Mouse (Mus musculus) large intestine, adult 2 months (tissue): Measurements from ENCODE around the gene Tmem127. TPM values are rescaled to one million over a fixed set of nuclear protein-coding genes. Genes with fewer than 3 reads are reported as not detected.
"Not testable (repeated sequence)": the region's sequence is repeated elsewhere in the genome, so short reads cannot be mapped to it uniquely, and the experiment has no call there.

Source experiments
- DNase-seq: peaks from one replicate; pipeline ENCODE4 v3.0.0-alpha.2; 2012; ENCODE audit warnings: low read depth, low spot score
- WGBS: fragments of 180-500 bp; shearing (Covaris S2); methylation state at CpG from one replicate; pipeline ENCODE4 v1.1.7; 2018; 5-methylcytosine and 5-hydroxymethylcytosine counted together
- polyA plus RNA-seq: library from polyadenylated mRNA; depleted of rRNA; stranded (reverse); fragments of >200 nt; gene quantifications from 2 replicates; pipeline ENCODE4 v1.2.3, GENCODE M21; 2012

The Tmem127 gene
- polyA plus RNA-seq, 1 experiment = 67.4 TPM

DNA sequence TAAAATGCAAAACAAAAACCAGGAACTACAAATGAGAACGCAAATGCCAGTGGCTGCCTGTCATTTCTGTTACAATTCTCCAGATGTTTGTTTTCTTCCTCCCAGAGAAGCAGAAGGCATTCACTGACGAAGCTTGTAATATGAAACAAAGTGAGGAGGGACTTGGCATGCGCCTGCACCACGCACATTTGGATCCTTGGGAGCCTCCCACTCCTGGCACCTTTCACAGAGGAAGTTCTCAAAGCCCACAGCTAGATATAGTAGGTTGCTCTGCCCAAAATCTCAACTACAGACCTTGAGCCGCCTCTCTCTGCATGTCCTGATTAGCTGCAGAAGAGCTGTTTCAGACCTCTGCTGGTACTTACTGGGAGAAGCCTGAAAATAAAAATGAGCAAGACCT lies 11.6 kb downstream of the Tmem127 start:
- DNase-seq = no peak
- WGBS = 81% methylated on average over 5 of the region's 5 CpGs

DNA sequence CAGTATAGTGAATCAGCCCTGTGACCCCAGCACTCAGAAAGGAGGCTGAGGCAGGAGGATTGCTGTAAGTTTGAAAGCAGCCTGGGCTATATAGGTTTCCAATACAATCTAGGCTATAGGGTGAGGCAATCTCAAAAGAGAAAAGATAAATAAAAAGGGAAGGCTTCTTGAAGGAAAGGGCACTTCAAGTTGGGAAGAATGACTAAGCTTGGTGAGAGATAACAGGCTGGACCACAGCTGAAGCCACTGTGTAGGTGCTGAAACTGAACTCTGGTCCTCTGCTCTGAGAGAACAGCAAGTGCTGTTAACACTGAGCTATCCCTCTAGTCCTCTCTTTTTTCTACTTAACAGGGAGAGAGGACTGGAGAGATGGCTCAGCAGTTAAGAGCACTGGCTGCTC lies 14.8 kb downstream of the Tmem127 start:
- DNase-seq = no peak

DNA sequence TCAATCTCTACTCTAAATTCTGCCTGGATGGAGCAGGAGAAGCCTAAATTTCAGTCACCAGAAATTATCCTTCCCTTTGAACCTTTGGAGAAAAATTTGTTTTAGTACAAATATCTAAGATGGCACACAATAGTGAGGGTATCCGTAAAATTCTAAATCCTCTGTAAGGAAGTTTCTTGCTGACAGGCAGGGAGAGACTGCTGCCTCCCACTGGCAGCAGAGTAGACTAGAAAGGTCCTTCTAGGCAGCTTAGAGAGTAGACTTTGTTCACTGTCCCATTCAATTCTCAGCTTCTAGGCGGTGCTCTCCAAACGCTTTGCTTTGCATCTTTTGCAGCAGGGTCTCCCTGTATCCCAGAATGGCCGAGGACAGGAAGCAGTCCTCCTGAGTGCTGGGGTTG lies 20.1 kb downstream of the Tmem127 start:
- DNase-seq = no peak
- 43% methylated on average over 4 of the region's 4 CpGs for WGBS

DNA sequence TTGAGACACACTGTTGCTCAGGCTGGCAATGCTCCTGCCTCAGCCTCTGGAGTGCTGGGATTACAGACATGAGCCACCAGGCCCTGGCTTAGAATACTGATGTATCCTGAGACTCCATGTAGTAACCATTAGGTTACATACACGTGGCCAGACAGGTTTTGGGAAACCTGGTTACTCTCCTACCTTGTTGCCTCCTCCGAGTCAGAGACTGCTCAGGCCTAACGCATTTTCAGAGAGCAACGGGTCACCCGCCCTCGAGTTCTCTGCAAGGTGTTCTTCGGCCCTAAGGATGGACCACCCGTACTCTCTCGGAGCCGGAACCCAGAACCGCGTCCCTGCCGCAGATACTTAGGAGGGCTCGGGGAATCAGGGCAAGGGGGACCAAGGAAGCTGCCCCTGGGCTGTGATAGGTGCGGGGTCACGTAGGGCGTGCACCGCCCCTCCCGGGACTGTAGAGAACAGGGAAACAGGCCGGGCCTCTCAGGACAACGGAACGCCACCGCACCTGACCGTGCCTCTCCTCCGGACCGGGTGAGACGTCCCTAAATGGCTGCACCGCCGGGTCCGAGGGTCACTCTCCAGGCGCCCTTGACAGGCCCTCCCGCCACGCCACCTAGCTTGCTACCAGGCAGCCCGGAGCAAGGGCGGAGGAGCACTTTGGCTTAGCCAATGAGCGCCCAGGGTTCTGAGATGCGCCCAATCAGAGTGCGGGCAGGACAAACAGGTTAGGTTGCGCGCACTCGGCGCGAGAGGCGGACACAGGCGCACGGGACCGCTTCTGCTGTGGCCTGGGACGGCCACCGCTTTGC lies 22.0 kb downstream of the Tmem127 start, which contains the start of gene Stard7:
TSS of gene Stard7 (plus strand) at position 728 of the 809 bp plus-strand sequence.
- DNase-seq = peak; percentile 93
- 2% methylated on average over 47 of the region's 49 CpGs for WGBS

DNA sequence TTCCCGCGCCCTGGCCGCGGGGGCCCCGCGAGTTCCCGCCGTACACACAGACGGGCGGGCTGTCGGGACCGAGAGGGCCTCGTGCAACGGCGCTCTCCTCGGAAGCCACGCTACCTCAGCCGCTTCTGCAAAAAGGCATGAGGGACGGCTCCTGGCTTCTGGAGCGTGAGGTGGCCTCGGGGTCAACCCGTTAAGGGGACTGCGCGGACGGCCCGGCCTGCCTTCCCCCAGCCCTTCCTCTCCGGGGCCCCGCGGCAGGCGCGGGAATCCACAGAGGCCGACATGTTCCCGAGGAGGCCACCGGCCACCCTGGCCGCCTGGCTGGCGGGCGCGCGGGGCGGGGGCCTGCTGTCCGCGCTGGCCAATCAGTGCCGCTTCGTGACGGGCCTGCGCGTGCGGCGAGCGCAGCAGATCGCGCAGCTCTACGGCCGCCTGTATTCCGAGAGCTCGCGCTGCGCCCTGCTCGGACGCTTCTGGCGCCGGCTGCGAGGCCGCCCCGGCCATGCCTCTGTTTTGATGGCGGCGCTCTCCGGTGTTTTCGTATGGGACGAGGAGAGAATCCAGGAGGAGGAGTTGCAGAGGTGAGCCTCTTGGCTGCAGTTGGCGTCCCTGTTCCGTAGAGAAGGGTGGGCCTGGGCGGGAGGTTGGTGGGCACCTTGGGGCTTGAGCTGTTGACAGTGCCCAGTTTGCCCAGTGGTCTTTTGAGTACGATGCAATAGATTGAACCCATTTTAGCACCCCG lies 22.8 kb downstream of the Tmem127 start:
- DNase-seq = peak; percentile 45
- WGBS = under 1% methylated on average over 71 of the region's 75 CpGs

DNA sequence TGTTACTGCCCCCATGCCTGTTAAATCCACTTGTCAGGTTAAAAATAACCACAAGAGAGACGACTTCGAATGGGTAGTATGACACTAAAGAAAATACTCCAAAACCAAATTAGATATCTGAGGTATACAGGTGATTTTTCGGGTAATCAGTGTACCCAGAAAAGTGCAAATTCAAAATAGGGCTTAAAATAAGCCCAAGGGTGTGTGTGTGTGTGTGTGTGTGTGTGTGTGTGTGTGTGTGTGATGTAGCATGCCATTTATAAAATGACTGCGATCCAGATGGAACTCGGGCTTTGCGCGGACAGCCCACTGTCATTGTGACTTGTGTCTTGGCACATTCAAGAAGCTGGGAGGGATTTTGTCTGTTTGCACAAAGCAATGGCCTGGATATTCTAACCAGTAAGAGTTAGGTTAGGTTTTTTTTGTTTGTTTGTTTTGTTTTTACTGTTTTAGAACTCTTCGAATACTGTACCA lies 23.4 kb downstream of the Tmem127 start:
- 1% methylated on average over 8 of the region's 8 CpGs for WGBS
- DNase-seq = no peak

DNA sequence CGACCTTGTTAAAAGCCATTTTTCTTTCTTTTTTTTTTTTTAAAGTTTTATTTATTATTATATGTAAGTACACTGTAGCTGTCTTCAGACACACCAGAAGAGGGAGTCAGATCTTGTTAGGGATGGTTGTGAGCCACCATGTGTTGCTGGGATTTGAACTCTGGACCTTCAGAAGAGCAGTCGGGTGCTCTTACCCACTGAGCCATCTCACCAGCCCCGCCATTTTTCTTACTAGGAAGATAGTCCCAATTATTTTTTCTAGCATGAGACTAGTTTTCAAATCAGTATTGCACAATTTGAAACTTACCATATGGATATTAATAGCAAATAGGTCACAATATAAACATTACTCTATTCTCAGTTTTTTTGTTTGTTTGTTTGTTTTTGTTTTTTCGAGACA lies 24.3 kb downstream of the Tmem127 start:
- DNase-seq = not testable (repeated sequence)
- WGBS = 80% methylated on average over 4 of the region's 4 CpGs

DNA sequence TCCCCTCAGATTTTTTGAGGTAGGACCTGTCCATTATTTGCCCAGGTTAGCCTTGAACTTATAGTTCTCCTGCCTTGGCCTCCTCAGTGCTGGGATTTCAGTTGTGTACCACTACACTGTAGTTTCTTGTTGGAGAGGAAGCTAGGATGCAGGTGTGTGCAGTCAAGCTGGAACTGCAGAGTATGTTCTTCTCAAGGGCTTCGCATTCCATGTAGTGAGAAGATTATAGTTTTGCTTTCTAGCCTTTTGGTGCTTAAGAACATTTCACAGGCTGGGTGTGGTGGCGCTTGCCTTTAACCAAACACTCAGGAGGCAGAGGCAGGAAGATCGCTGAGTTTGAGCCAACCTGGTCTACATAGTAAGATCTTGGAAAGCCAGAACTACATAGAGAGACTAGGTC lies 25.1 kb downstream of the Tmem127 start:
- no peak for DNase-seq
- 93% methylated on average over 3 of the region's 3 CpGs for WGBS

DNA sequence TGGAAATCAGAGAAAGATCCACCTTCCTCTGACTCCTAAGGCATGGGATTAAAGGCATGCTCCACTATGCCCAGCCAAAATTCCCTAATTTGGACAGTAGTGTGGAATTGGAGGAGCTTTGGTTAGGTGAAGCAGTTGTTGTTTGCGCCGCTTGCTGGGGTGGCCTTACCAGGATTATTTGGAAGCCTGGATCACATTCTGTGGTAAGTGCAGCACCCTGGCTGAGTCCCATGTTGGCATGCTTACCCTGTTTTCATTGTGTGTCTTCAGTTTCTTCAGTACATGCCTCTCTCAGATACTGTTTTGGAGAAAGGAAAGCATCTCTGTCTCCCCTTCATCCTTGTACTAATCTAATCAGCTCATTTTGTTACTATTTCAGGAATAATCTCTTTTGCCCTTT lies 26.9 kb downstream of the Tmem127 start:
- no peak for DNase-seq
- 75% methylated on average over 2 of the region's 2 CpGs for WGBS

DNA sequence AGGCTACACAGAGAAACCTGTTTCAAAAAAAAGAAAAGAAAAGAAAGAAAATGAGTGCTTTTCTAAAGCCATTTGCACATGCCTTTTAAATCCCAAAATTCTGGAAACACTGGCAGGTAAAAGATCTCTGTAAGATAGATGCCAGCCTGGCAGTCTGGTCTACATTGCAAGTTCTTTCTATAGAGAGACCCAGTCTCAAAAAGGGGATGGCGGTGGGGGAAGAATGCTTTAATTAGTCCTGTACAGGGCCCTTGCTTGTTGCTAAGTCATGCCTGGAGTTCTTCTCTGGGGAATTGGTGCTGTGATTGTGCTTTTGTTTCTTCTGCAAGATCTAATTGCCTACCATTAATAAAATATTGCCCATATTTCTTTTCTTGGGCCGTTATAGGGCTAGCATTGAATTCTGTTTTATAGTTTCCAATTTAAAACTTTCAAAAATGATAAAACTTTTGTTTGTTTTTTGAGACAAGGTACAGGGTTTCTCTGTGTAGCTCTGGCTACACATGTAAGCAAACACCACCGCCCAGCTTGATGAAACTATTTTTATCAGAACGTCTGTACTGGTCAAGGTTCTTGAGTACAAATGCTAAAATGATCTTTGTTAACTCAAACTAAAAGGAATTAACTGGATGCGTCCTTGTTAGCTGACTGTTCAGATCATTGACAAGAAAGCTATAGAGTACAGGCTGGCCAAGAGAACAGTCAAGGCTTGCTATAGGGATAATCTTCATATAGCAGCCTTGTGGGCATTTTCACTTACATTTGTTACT lies 28.0 kb downstream of the Tmem127 start:
- WGBS = 55% methylated on average over 5 of the region's 5 CpGs
- DNase-seq = no peak

DNA sequence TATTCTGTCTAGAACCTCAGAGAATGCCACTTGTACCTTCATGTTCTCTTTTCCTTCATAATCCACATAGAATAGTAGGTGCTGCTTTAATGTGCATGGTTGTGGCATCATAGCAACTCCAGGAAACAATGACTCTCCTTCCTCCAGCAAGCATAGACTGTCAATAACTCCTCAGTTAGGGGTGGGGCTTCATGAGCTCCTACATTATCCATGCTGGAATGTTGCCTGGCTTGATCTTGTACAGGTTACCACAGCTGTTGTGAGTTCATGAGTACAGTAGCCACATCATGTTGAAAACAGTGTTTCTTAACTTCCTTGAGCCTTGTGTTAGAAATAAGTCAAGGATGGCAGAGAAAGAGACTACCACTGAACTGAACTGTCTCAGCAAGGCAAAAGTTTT lies 30.5 kb downstream of the Tmem127 start:
- DNase-seq = peak; percentile 18

DNA sequence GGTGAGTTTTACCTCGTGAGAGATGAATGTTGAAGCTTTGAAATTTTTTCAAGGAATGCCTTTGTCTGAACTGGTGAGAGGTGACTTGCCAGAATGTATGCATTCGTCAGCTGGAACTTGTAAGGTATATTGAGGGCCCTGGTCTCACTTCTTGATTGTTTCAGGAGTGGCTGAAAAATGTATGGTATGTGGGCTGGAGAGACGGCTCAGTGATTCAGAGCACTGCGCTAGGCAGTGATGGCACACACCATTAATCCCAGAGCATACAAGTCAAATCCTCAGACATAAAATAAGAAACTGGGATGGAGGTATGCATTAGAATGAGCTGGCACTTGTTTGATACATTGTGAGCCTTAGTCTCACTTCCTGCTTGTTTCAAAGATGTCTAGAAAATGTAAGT lies 44.5 kb downstream of the Tmem127 start:
- WGBS = 82% methylated on average over 4 of the region's 4 CpGs
- no peak for DNase-seq

DNA sequence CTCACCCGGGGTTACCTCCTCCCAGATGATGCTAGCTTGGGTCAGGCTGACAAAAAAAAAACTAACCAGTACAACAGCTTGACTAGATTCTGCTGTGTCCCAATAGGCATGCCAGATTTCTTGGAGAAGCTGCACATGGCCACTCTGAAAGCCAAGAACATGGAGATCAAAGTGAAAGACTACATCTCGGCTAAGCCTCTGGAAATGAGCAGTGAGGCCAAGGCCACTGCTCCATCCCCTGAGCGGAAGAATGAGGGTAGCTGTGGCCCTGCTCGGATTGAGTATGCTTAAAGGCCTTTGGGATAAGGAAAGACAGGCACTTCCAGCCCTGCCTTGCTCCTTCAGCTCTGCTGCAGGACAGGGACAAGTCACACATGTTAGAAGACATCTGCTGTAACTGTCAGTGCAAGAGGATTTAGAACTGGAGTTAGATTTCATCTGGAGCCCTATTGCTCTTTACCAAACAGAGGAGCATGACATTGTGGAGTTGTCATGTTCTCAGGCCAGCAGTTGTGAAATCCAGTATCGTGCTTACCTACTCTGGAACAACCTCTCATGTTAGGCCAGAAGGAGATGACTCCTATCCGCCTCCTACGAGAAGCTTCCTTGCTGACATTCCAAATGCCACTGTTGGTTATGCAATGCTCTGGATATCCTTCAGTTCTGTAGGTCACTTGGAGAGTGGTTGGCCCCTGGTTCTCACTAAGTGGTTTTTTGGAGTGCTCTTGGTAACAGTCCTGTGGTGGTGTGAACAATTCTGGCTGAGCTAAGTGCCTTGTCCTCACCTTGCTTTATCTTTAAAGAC lies 49.5 kb downstream of the Tmem127 start:
- no peak for DNase-seq
- 85% methylated on average over 7 of the region's 7 CpGs for WGBS

DNA sequence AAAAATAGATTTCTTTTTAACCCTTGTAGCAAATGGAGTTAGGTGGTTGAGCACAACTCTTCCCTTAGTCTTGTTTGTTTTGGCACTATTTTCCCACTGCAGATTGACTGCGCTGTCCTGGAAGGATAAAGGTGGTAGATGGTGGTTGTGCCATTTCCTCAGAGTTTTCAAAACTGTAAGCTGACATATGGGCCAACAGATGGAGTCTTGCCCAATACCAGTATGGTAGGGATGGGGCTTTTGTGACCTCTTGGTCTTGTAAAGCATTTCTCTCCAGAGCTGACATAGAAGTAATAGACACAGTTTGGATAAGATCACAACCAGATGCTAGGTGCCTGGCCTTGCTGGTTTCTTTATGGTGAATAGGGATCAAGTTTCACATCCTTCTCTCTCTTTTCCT lies 50.3 kb downstream of the Tmem127 start:
- 100% methylated on average over 1 of the region's 1 CpGs for WGBS
- DNase-seq = no peak

DNA sequence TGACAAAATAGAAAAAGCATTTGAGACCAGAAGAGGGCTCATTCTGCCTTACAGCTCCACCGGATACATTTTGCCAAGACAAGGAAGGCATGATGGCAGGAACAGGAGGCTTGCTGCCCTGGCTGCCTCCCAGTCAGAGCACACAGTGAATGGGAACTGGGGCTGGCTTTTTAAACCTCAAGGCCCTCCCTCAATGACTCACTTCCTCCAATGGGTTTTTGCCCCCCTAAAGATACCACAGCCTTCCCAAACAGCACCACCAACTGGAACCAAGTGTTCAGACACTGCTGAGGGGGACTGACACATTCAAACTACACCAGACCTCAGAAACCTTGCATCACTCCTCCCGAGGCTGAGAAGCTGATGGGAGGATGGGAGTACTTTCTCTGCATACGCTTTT lies 53.0 kb downstream of the Tmem127 start:
- WGBS = 73% methylated on average over 3 of the region's 3 CpGs
- DNase-seq = no peak

DNA sequence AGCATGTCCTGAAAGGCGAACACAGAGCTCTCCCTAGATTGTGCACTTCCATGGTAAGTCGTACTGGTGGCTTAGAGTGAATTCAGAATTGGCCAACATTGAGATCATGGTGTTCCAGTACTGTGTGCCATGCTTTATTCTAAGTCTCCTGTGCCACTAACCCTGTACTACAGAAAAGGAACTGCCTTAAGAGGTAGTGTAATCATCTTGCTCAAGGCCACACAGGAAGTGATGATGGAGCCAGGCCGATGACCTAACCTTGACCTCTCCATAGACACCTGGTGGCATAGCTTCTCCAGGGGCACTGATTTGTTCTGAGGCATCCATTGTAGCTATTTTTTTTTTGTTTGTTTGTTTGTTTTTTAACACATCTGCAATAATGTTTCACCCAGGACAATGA lies 54.2 kb downstream of the Tmem127 start:
- no peak for DNase-seq
- 88% methylated on average over 3 of the region's 3 CpGs for WGBS

DNA sequence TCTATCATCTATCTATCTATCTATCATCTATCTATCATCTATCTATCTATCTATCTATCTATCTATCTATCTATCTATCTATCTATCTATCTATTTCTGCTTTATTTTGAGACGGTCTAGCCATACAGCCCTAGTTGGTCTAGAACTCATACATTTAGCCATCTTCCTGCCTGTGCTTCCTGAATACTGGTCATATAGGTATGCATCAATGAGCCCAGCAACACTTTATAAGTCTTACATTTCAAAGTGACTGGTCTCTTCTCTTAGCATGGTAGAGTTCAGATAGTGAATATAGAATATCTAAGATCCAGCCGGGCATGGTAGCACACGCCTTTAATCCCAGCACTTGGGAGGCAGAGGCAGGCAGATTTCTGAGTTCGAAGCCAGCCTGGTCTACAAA lies 56.5 kb downstream of the Tmem127 start:
- DNase-seq = not testable (repeated sequence)
- 95% methylated on average over 4 of the region's 4 CpGs for WGBS

DNA sequence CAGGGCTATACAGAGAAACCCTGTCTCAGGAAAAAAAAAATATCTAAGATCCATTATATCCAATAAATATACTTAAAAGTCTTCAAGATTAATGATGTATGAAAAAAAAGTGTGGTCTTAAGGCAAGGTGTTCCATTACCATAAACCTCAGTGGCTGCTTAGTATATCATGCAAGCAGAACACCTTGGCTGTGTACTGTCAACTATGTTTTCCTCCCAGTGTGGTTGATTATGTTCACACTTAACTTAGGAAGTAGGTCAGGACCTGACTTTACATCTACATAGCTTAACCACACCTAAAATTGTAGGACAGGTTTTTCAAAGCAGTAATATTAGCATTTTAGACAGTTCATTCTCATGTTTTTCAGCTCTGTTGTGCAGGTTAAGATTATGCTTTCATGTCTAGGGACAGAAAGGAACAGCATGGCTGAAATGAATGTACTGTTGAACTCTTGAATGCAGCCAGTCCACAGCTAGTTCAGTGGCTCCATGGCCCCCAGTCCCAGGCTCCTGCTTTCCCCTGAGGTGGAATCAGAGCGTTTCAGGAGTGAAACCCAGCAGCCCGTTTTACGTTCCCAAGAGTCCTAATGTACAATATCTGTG lies 57.0 kb downstream of the Tmem127 start:
- DNase-seq = no peak
- WGBS = 79% methylated on average over 3 of the region's 3 CpGs

DNA sequence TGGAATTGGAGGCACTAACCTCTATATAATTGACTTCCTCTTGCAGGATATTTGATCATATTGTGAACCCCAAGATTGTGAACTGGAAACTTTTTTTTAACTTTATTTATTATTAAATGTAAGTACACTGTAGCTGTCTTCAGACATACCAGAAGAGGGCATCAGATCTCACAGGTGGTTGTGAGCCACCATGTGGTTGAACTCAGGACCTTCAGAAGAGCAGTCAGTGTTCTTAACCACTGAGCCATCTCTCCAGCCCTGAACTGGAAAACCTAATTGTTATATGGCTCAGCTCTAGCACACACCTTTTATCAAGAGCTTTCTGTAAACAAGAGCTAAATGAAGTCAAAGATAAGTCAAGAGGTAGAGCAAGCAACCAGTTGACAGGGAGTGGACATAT lies 58.4 kb downstream of the Tmem127 start:
- DNase-seq = no peak
